Mouse (Mus musculus) Patski (cell line): Measurements from ENCODE around the gene Plau. TPM values are rescaled to one million over a fixed set of nuclear protein-coding genes. Genes with fewer than 3 reads are reported as not detected.
A peak's percentile ranks its signal among the peaks of the same experiment; 100 is the strongest.

Experiments used
- ATAC-seq: fragments of 100-300 bp; one replicate; pipeline ENCODE4 v1.8.0; 2021
- CTCF ChIA-PET: fragments of 350-600 bp; sonication (Branson Sonifier 250); formaldehyde crosslinking; loops from one replicate; lab custom pipeline; 2022; ENCODE audit warnings: inconsistent platforms; lab: Charles Lee
- POLR2A ChIA-PET: fragments of 350-600 bp; sonication (Branson Sonifier 250); formaldehyde crosslinking; loops from one replicate; lab custom pipeline; 2022; ENCODE audit warnings: antibody characterized with exemption, inconsistent platforms; lab: Charles Lee
- DNase-seq: peaks from one replicate; pipeline ENCODE4 v3.0.0-alpha.2; 2011; ENCODE audit warnings: low read depth, low spot score
- H3K27me3 ChIP-seq: fragments of 371-371 bp; one replicate; pipeline ENCODE4 v1.5.1; 2021
- CTCF ChIP-seq: fragments of 100-300 bp; IDR thresholded peaks from one replicate; pipeline ENCODE4 v1.5.1; 2021
- in situ Hi-C: fragments of 300-500 bp; cut with MboI; formaldehyde crosslinking; loops from 3 replicates; pipeline ENCODE4 v1.11.1; 2018; ENCODE audit warnings: low pct_unique_long_range_greater_than_20kb, mixed read lengths
- polyA plus RNA-seq: library from polyadenylated mRNA; unstranded; gene quantifications from one replicate; pipeline ENCODE4 v1.2.3, GENCODE M21; 2021

The Plau gene
- polyA plus RNA-seq, 1 experiment from 2014 or later, result 88.3 TPM

GRCm38 (mm10) chr14:20861559-20861958 lies 25.1 kb downstream of the Plau start:
- TF ChIP-seq CTCF, result no peak
- CTCF ChIA-PET, result interaction anchor here (0.8 to 1.0 kb wide), 2 partner anchors 9 to 56 kb away, joined by 3 read pairs; no protein-coding TSS in a partner anchor

DNA sequence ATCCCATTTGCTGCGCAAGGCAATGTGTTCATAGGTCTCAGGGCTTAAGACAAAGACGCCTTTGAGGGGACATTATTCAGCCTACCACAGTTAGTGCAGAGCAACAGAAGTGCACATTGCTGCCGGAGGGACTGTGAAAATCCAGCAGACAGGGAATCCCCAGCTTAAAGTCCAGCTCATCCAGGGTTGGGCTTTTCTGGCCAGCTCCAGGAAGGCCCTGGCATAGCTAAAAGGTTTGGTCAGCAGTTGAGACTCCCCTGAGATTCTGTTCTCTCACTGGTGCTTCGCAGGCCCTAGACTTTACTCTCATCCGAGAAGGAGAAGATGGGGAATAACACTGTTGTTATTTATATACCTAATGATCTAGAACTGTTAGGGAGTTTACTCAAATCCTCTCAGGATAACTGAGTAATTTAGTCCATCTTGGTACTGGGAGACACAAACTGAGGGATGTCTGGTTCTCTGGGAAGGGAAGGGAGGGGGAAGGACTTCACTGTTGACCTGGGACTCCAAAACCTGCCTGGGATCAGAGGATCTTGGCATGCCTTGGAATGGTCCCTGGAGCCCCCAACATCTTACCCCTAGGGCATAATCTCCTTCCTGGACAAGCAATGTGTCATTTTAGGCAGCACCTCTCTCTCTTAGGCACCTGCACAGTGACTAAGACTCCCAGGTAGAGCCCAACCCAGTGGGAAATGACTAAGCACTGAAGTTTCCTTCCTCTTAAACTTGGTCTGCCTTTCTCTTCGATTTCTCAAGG lies 27.0 kb downstream of the Plau start:
- in situ Hi-C loops, result no loop called here
- no peaks in the 10 kb centered on the region for H3K27me3 ChIP-seq
- ChIA-PET CTCF (interaction anchor here (1.1 to 2.4 kb wide), 3 partner anchors 13 to 17 kb away, joined by 3 to 5 read pairs (median 4); no protein-coding TSS in a partner anchor), POLR2A (interaction anchor here (1.0 kb wide), 1 partner anchor 21 kb away, joined by 3 read pairs; no protein-coding TSS in a partner anchor)
- no peak for DNase-seq
- TF ChIP-seq CTCF, result no peak
- ATAC-seq, result no peak

More at GRCm38 (mm10) chr14:20861559-20861958, 25.1 kb downstream of the Plau start:
- no peak for ATAC-seq
- no peak for DNase-seq
- H3K27me3 ChIP-seq, result no peaks in the 10 kb centered on the region
- in situ Hi-C loops, result no loop called here
- POLR2A ChIA-PET, result no interaction called here

DNA sequence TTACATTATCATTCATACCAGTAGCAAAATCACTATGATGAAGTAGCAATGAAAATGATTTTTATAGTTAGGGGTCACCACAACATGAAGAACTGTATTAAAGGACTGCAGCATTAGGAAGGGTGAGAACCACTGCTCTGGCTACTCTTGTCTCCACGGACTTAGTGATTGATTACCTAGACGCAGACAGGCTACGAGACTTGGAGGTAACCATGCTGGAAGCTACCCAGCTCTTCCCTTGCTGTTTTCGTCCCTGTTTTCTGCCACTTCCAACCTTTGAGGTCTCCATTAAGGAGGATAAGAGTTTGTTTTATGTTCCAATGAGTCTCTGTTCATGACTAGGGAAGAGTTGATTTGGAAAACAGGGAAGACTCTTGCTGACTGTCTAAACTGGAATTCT lies 27.7 kb downstream of the Plau start:
- in situ Hi-C loops, result no loop called here
- DNase-seq, result no peak

DNA sequence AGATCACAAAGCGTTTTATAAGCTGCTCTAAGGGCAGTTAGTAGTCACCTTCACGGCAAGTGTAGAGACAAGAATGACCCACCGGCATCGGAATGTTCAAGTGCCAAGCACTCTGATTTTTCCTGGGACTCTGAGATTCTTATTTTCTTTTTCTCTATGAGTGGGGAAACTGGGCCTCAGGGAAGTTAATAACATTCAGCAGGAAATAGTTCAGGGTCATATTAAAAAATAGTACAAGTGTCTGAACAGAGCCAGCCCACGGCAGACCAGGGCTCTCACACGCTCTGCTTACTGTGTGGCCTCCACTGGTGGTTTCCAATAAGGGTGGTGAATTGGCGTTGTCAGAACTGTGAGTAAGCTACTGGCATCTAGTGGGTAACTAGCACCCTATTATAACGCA lies 29.1 kb downstream of the Plau start:
- CTCF ChIA-PET, result interaction anchor here (1.2 to 2.4 kb wide), 2 partner anchors 19 to 38 kb away, joined by 3 to 5 read pairs; no protein-coding TSS in a partner anchor
- POLR2A ChIA-PET, result interaction anchor here (1.6 kb wide), 1 partner anchor 20 kb away, joined by 3 read pairs; no protein-coding TSS in a partner anchor
- no peak for ATAC-seq

More for the DNA sequence above, 27.7 kb downstream of the Plau start:
- H3K27me3 ChIP-seq, result no peaks in the 10 kb centered on the region
- no peak for TF ChIP-seq CTCF
- ChIA-PET CTCF (interaction anchor here (2.4 kb wide), 1 partner anchor 18 kb away, joined by 5 read pairs; no protein-coding TSS in a partner anchor), POLR2A (interaction anchor here (1.0 kb wide), 1 partner anchor 22 kb away, joined by 3 read pairs; no protein-coding TSS in a partner anchor)
- no peak for ATAC-seq

GRCm38 (mm10) chr14:20866365-20866764 lies 29.9 kb downstream of the Plau start:
- ChIA-PET POLR2A (interaction anchor here (1.6 kb wide), 1 partner anchor 21 kb away, joined by 3 read pairs; no protein-coding TSS in a partner anchor), CTCF (interaction anchor here (1.0 to 2.4 kb wide), 4 partner anchors 9 to 63 kb away, joined by 3 to 5 read pairs (median 3); no protein-coding TSS in a partner anchor)
- H3K27me3 ChIP-seq, result no peaks in the 10 kb centered on the region
- no peak for TF ChIP-seq CTCF
- DNase-seq, result no peak
- in situ Hi-C loops, result no loop called here
- no peak for ATAC-seq

More for the DNA sequence above, 29.1 kb downstream of the Plau start:
- DNase-seq, result no peak
- TF ChIP-seq CTCF, result no peak
- no peaks in the 10 kb centered on the region for H3K27me3 ChIP-seq
- in situ Hi-C loops, result no loop called here

DNA sequence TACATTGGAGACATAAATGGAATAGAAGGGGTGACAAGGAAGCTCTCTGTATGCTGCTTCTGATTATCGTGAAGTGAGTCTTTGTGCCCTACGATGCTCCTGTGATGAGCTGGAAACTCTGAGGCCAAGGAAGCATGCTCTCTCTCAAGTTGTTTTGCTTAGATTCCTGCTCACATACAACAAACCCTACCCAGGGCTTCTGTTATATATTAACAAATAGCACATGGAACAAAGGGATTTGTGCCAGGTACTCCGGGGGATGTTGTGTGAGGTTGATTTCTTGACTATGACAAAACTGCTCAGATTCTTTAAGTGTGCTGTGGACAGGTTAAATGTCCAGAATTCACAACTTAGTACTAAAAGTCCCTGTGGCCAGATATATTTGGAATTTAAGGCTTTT lies 33.6 kb downstream of the Plau start:
- no peak for TF ChIP-seq CTCF
- DNase-seq (no peak), ATAC-seq (no peak)
- POLR2A ChIA-PET, result interaction anchor here (0.6 kb wide), 1 partner anchor 33 kb away, joined by 3 read pairs; the partner anchor contains the start of gene Plau
- CTCF ChIA-PET, result interaction anchor here (0.9 kb wide), 1 partner anchor 72 kb away, joined by 3 read pairs; no protein-coding TSS in a partner anchor
- H3K27me3 ChIP-seq, result no peaks in the 10 kb centered on the region
- in situ Hi-C loops, result loop anchor here (5.0 kb wide), 3 partner anchors 33 to 133 kb away; partner anchors contain the start of gene Plau

DNA sequence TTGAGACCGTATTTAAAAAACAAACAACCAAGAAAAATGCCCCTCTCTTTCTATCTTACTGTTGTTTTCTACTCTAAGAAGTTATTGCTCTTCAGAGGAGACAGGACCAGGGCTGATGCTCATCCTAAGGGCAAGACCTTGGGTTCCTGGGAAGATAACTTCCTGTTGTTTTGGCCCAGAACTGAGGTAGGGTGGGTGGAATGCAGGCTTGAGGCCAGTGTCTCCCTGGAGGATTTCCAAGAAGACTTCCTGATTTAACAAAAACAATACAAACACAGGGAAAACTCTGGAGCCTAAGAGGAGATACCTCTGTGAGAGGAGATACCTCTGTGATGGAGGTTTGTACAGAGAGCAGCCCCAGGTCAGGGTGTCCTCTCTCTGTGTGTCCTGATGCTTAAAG lies 35.0 kb downstream of the Plau start:
- in situ Hi-C loops, result loop anchor here (5.0 kb wide), 3 partner anchors 34 to 134 kb away; partner anchors contain the start of gene Plau
- no peak for DNase-seq
- POLR2A ChIA-PET, result interaction anchor here (1.0 to 1.2 kb wide), 2 partner anchors 68 to 128 kb away, joined by 3 read pairs; no protein-coding TSS in a partner anchor
- no peaks in the 10 kb centered on the region for H3K27me3 ChIP-seq
- no peak for TF ChIP-seq CTCF
- CTCF ChIA-PET, result interaction anchor here (2.7 to 3.7 kb wide), 2 partner anchors 68 to 73 kb away, joined by 13 to 63 read pairs; no protein-coding TSS in a partner anchor
- ATAC-seq, result no peak

- no peaks in the 10 kb centered on the region for H3K27me3 ChIP-seq
- no peak for ATAC-seq
- DNase-seq, result no peak
- in situ Hi-C loops, result loop anchor here (5.0 kb wide), 3 partner anchors 36 to 136 kb away; partner anchors contain the start of gene Plau
- CTCF ChIA-PET, result interaction anchor here (0.8 to 3.7 kb wide), 15 partner anchors 9 to 146 kb away, joined by 3 to 63 read pairs (median 4); no protein-coding TSS in a partner anchor
- TF ChIP-seq CTCF, result peak; percentile 87
- POLR2A ChIA-PET, result interaction anchor here (1.3 to 1.7 kb wide), 2 partner anchors 68 to 70 kb away, joined by 4 to 9 read pairs; no protein-coding TSS in a partner anchor
Measured at GRCm38 (mm10) chr14:20873307-20873706, 36.8 kb downstream of the Plau start.

GRCm38 (mm10) chr14:20873931-20874330 lies 37.5 kb downstream of the Plau start:
- in situ Hi-C loops, result loop anchor here (5.0 kb wide), 3 partner anchors 37 to 137 kb away; partner anchors contain the start of gene Plau
- DNase-seq, result no peak
- no peak for ATAC-seq
- no peaks in the 10 kb centered on the region for H3K27me3 ChIP-seq
- POLR2A ChIA-PET, result interaction anchor here (1.3 to 1.7 kb wide), 2 partner anchors 68 to 71 kb away, joined by 4 to 9 read pairs; no protein-coding TSS in a partner anchor
- CTCF ChIA-PET, result interaction anchor here (0.8 to 3.7 kb wide), 16 partner anchors 9 to 145 kb away, joined by 3 to 63 read pairs (median 4); no protein-coding TSS in a partner anchor
- no peak for TF ChIP-seq CTCF

GRCm38 (mm10) chr14:20884691-20885090 lies 48.2 kb downstream of the Plau start:
- no peaks in the 10 kb centered on the region for H3K27me3 ChIP-seq
- ChIA-PET POLR2A (interaction anchor here (0.6 to 0.7 kb wide), 3 partner anchors 9 to 208 kb away, joined by 3 to 6 read pairs (median 3); no protein-coding TSS in a partner anchor), CTCF (interaction anchor here (1.0 to 3.3 kb wide), 7 partner anchors 9 to 100 kb away, joined by 3 to 22 read pairs (median 4); no protein-coding TSS in a partner anchor)
- ATAC-seq (no peak), DNase-seq (no peak)
- in situ Hi-C loops, result loop anchor here (5.0 kb wide), 2 partner anchors 43 to 108 kb away; partner anchors contain the start of gene Vcl
- TF ChIP-seq CTCF, result no peak
